Mouse (Mus musculus) ES-E14 (cell line): ENCODE measurements around the gene Smcp. TPM values are rescaled to one million over a fixed set of nuclear protein-coding genes. Genes with fewer than 3 reads are reported as not detected.

ENCODE experiments used
- DNase-seq: peaks from one replicate; pipeline ENCODE4 v3.0.0-alpha.2; 2013; ENCODE audit warnings: low read depth, low spot score
- H3K27ac ChIP-seq: 2 replicates; pipeline ENCODE4 v1.5.1; 2012; ENCODE audit warnings: low read depth, mild to moderate bottlenecking, low read length, moderate library complexity, mixed read lengths; ENCODE audit not compliant: poor library complexity, insufficient read depth, severe bottlenecking
- H3K36me3 ChIP-seq: 2 replicates; pipeline ENCODE4 v1.6.1; 2012; ENCODE audit warnings: mild to moderate bottlenecking, low read length, moderate library complexity, mixed read lengths; ENCODE audit not compliant: control insufficient read depth, poor library complexity, insufficient read depth, severe bottlenecking
- H3K4me1 ChIP-seq, 2 experiments: fragments of 150-350 bp in 1 of 2; sonication (generic) in 1 of 2; 2 replicates each; pipeline ENCODE4 v1.6.1; 2012; ENCODE audit warnings: low read length in 2 of 2, mild to moderate bottlenecking in 1 of 2, mixed read lengths in 1 of 2; ENCODE audit not compliant: control insufficient read depth in 2 of 2, insufficient read depth in 2 of 2, poor library complexity in 1 of 2
- H3K4me3 ChIP-seq, 2 experiments: fragments of 150-350 bp in 1 of 2; sonication (generic) in 1 of 2; 2 replicates each; pipeline ENCODE4 v1.5.1; 2012; ENCODE audit warnings: low read length in 2 of 2, low read depth in 1 of 2, mild to moderate bottlenecking in 1 of 2, mixed read lengths in 1 of 2; ENCODE audit not compliant: insufficient read depth in 1 of 2, poor library complexity in 1 of 2, severe bottlenecking in 1 of 2
- H3K9ac ChIP-seq: 2 replicates; pipeline ENCODE4 v1.6.1; 2012; ENCODE audit warnings: low read depth, mild to moderate bottlenecking, low read length, mixed read lengths; ENCODE audit not compliant: poor library complexity, insufficient read depth, severe bottlenecking
- H3K9me3 ChIP-seq: fragments of 150-350 bp; sonication (generic); 2 replicates; pipeline ENCODE4 v1.6.1; 2012; ENCODE audit warnings: low read depth, mild to moderate bottlenecking, low read length; ENCODE audit not compliant: control insufficient read depth, insufficient read depth
- CHD2 ChIP-seq: IDR thresholded peaks from 2 replicates; pipeline ENCODE4 v1.6.1; 2014; ENCODE audit warnings: mild to moderate bottlenecking, low read depth, low read length, inconsistent platforms
- HCFC1 ChIP-seq: IDR thresholded peaks from 2 replicates; pipeline ENCODE4 v1.6.1; 2012; ENCODE audit warnings: low read length, inconsistent platforms, borderline replicate concordance; ENCODE audit not compliant: insufficient read depth
- MAFK ChIP-seq: IDR thresholded peaks from 2 replicates; pipeline ENCODE4 v1.6.1; 2014; ENCODE audit warnings: mild to moderate bottlenecking, low read depth, low read length, inconsistent platforms; ENCODE audit not compliant: insufficient read depth
- ZC3H11A ChIP-seq: IDR thresholded peaks from 2 replicates; pipeline ENCODE4 v1.6.1; 2012; ENCODE audit warnings: low read depth, mild to moderate bottlenecking, inconsistent platforms, low read length, borderline replicate concordance
- ZNF384 ChIP-seq: IDR thresholded peaks from 2 replicates; pipeline ENCODE4 v1.6.1; 2012; ENCODE audit warnings: low read depth, low read length, inconsistent platforms
- in situ Hi-C, 2 experiments: fragments of 600-800 bp; cut with MboI; formaldehyde crosslinking; loops; one replicate each; pipeline ENCODE4 v1.15.1; 2025; ENCODE audit warnings: low sequenced_read_pairs in 2 of 2, inconsistent platforms in 1 of 2; ENCODE audit not compliant: unreplicated experiment in 2 of 2
- total RNA-seq: library from RNA; depleted of rRNA; stranded (reverse); fragments of 300-350 nt; gene quantifications from 2 replicates; pipeline ENCODE4 v1.2.3, GENCODE M21; 2012

Smcp gene
- total RNA-seq, 1 experiment = not detected

DNA sequence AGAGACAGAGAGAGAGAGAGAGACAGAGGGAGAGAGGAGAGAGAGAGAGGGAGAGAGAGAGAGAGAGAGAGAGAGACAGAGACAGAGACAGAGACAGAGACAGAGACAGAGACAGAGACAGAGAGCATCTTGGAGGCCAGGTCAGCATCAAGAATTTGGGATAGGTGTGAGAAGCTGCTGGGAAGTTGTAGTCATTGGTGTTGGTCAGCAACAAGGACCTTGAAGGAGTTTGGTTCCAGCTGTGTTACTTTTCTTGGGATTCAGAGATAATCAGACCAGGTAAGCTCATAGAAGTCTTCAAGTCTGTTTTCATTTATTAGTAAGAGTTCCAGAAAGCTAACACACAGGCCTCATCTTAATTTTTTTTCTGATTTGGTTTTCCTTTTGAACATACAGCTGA, 18.6 kb upstream of the Smcp start, which contains the start of gene 2210017I01Rik:
2210017I01Rik (minus strand) TSS at position 101 of the 400 bp plus-strand sequence.
- no peak for DNase-seq
- in situ Hi-C loops = no loop called here
- Histone ChIP-seq H3K9ac (no peak within 1 kb of the TSS), H3K9me3 (no peaks in the 10 kb centered on the region), H3K4me3 (no peak within 1 kb of the TSS), H3K4me1 (no peaks in the 10 kb centered on the region), H3K27ac (no peak within 1 kb of the TSS), H3K36me3 (no peaks in the 10 kb centered on the region)
- no peak for TF ChIP-seq ZC3H11A
- TF ChIP-seq HCFC1 = no peak
- no peak for TF ChIP-seq MAFK
- no peak for TF ChIP-seq ZNF384
- TF ChIP-seq CHD2 = no peak

GRCm38 (mm10) chr3:92602169-92602568, 13.4 kb upstream of the Smcp start:
- TF ChIP-seq ZNF384 (no peak), ZC3H11A (no peak), CHD2 (no peak), HCFC1 (no peak), MAFK (no peak)
- no peak overlapping the region for H3K9ac ChIP-seq
- peak; percentile 2 for DNase-seq
- H3K9me3 ChIP-seq = no peaks in the 10 kb centered on the region
- no peak overlapping the region for H3K4me3 ChIP-seq
- H3K27ac ChIP-seq = no peak overlapping the region
- H3K4me1 ChIP-seq = no peaks in the 10 kb centered on the region
- no peaks in the 10 kb centered on the region for H3K36me3 ChIP-seq
- in situ Hi-C loops = no loop called here

- H3K4me1 ChIP-seq = no peaks in the 10 kb centered on the region
- DNase-seq = peak; percentile 6
- no peak overlapping the region for H3K4me3 ChIP-seq
- no peaks in the 10 kb centered on the region for H3K36me3 ChIP-seq
- no peak overlapping the region for H3K9ac ChIP-seq
- TF ChIP-seq ZNF384 (no peak), ZC3H11A (no peak), MAFK (no peak), HCFC1 (no peak), CHD2 (no peak)
- no peak overlapping the region for H3K27ac ChIP-seq
- H3K9me3 ChIP-seq = no peaks in the 10 kb centered on the region
- in situ Hi-C loops = no loop called here
These were observed 11.7 kb upstream of the Smcp start for GRCm38 (mm10) chr3:92600456-92600855.

- Histone ChIP-seq H3K4me3 (no peak overlapping the region), H3K9ac (no peak overlapping the region), H3K36me3 (no peaks in the 10 kb centered on the region), H3K27ac (no peak overlapping the region), H3K9me3 (no peaks in the 10 kb centered on the region), H3K4me1 (no peaks in the 10 kb centered on the region)
- TF ChIP-seq HCFC1 (no peak), MAFK (peak; percentile 96)
- in situ Hi-C loops = no loop called here
- no peak for DNase-seq
These were observed 11.2 kb upstream of the Smcp start for GRCm38 (mm10) chr3:92599973-92600372.

- Histone ChIP-seq H3K9me3 (no peaks in the 10 kb centered on the region), H3K36me3 (no peaks in the 10 kb centered on the region), H3K4me1 (no peaks in the 10 kb centered on the region), H3K27ac (no peak overlapping the region), H3K9ac (no peak overlapping the region), H3K4me3 (no peak overlapping the region)
- no peak for DNase-seq
- in situ Hi-C loops = no loop called here
- TF ChIP-seq HCFC1 (no peak), CHD2 (no peak), ZNF384 (no peak), MAFK (no peak), ZC3H11A (no peak)
These were observed 9.6 kb upstream of the Smcp start for GRCm38 (mm10) chr3:92598429-92598828.
